Mouse (Mus musculus): Measurements from ENCODE around the gene Cdk5rap2.

GRCm38 (mm10) chr4:70377359-70377758 is 32.9 kb downstream of the Cdk5rap2 start:
- TF ChIP-seq CTCF (IDR thresholded peaks at IDR 0.05; ENCODE audit: borderline replicate concordance, insufficient read depth, low read depth, low read length) (no peak), POLR2A (IDR thresholded peaks at IDR 0.05; ENCODE audit: borderline replicate concordance, insufficient read depth, low read length) (no peak)

Data from cerebellum, adult 2 months (tissue).